Mouse (Mus musculus): ENCODE measurements at regions not wholly inside any gene's neighbourhood (a gene's known extent, or its start where the extent isn't known, plus 50 kb on each side); places are given as distances from the start of the nearest gene placed in this dataset.

GRCm38 (mm10) chr19:14084726-14085125 is 171.4 kb downstream of the Olfr1505 start:
- Histone ChIP-seq H3K36me3 (ENCODE audit: control insufficient read depth, insufficient read depth, low read length) (no peaks in the 10 kb centered on the region), H3K4me3 (ENCODE audit: extremely low read depth, insufficient read depth, insufficient read length) (no peak overlapping the region), H3K27me3 (ENCODE audit: control insufficient read depth, insufficient read depth, low read length) (no peaks in the 10 kb centered on the region), H3K27ac (ENCODE audit: insufficient read depth, low read length) (no peak overlapping the region), H3K4me1 (ENCODE audit: control insufficient read depth, insufficient read depth, insufficient read length) (no peaks in the 10 kb centered on the region)
- DNase-seq (ENCODE audit: low read depth in 1 of 2, low spot score in 2 of 2), result no peak
- 80% methylated on average over 3 of the region's 3 CpGs for WGBS
- TF ChIP-seq POLR2A (IDR thresholded peaks at IDR 0.05; ENCODE audit: low read depth, low read length), result no peak
- TF ChIP-seq CTCF (IDR thresholded peaks at IDR 0.05; ENCODE audit: extremely low read depth, insufficient read depth, insufficient read length, insufficient replicate concordance), result no peak

- Histone ChIP-seq H3K27ac (ENCODE audit: insufficient read depth, low read length) (no peak overlapping the region), H3K4me1 (ENCODE audit: control insufficient read depth, insufficient read depth, insufficient read length) (no peaks in the 10 kb centered on the region), H3K27me3 (ENCODE audit: control insufficient read depth, insufficient read depth, low read length) (no peaks in the 10 kb centered on the region), H3K4me3 (ENCODE audit: extremely low read depth, insufficient read depth, insufficient read length) (no peak overlapping the region), H3K36me3 (ENCODE audit: control insufficient read depth, insufficient read depth, low read length) (no peaks in the 10 kb centered on the region)
- no peak for DNase-seq (ENCODE audit: low read depth in 1 of 2, low spot score in 2 of 2)
- 95% methylated on average over 3 of the region's 3 CpGs for WGBS
- TF ChIP-seq CTCF (IDR thresholded peaks at IDR 0.05; ENCODE audit: extremely low read depth, insufficient read depth, insufficient read length, insufficient replicate concordance), result no peak
- TF ChIP-seq POLR2A (IDR thresholded peaks at IDR 0.05; ENCODE audit: low read depth, low read length), result no peak
These were observed 176.8 kb downstream of the Olfr1505 start for GRCm38 (mm10) chr19:14090106-14090505.

- DNase-seq (ENCODE audit: low read depth in 1 of 2, low spot score in 2 of 2), result no peak
- Histone ChIP-seq H3K27ac (ENCODE audit: insufficient read depth, low read length) (no peak overlapping the region), H3K4me3 (ENCODE audit: extremely low read depth, insufficient read depth, insufficient read length) (no peak overlapping the region), H3K36me3 (ENCODE audit: control insufficient read depth, insufficient read depth, low read length) (no peaks in the 10 kb centered on the region), H3K4me1 (ENCODE audit: control insufficient read depth, insufficient read depth, insufficient read length) (no peaks in the 10 kb centered on the region), H3K27me3 (ENCODE audit: control insufficient read depth, insufficient read depth, low read length) (no peaks in the 10 kb centered on the region)
- WGBS, result 77% methylated on average over 2 of the region's 2 CpGs
- no peak for TF ChIP-seq CTCF (IDR thresholded peaks at IDR 0.05; ENCODE audit: extremely low read depth, insufficient read depth, insufficient read length, insufficient replicate concordance)
- no peak for TF ChIP-seq POLR2A (IDR thresholded peaks at IDR 0.05; ENCODE audit: low read depth, low read length)
These were observed 180.9 kb downstream of the Olfr1505 start for GRCm38 (mm10) chr19:14094191-14094590.

- WGBS, result 82% methylated on average over 5 of the region's 5 CpGs
- TF ChIP-seq POLR2A (IDR thresholded peaks at IDR 0.05; ENCODE audit: low read depth, low read length) (no peak), CTCF (IDR thresholded peaks at IDR 0.05; ENCODE audit: extremely low read depth, insufficient read depth, insufficient read length, insufficient replicate concordance) (no peak)
- Histone ChIP-seq H3K27ac (ENCODE audit: insufficient read depth, low read length) (no peak overlapping the region), H3K4me1 (ENCODE audit: control insufficient read depth, insufficient read depth, insufficient read length) (no peaks in the 10 kb centered on the region), H3K4me3 (ENCODE audit: extremely low read depth, insufficient read depth, insufficient read length) (no peak overlapping the region; the same call in 1 of the 2 replicates), H3K36me3 (ENCODE audit: control insufficient read depth, insufficient read depth, low read length) (no peaks in the 10 kb centered on the region), H3K27me3 (ENCODE audit: control insufficient read depth, insufficient read depth, low read length) (no peaks in the 10 kb centered on the region)
- no peak for DNase-seq (ENCODE audit: low read depth in 1 of 2, low spot score in 2 of 2)
These were observed 182.9 kb downstream of the Olfr1505 start for GRCm38 (mm10) chr19:14096187-14096586.

GRCm38 (mm10) chr19:14109091-14109490 is 195.8 kb downstream of the Olfr1505 start:
- no peaks in the 10 kb centered on the region for H3K27me3 ChIP-seq (ENCODE audit: control insufficient read depth, insufficient read depth, low read length)
- no peak overlapping the region for H3K27ac ChIP-seq (ENCODE audit: insufficient read depth, low read length)
- no peaks in the 10 kb centered on the region for H3K4me1 ChIP-seq (ENCODE audit: control insufficient read depth, insufficient read depth, insufficient read length)
- no peak for DNase-seq (ENCODE audit: low read depth in 1 of 2, low spot score in 2 of 2)
- no peaks in the 10 kb centered on the region for H3K36me3 ChIP-seq (ENCODE audit: control insufficient read depth, insufficient read depth, low read length)
- WGBS, result 79% methylated on average over 4 of the region's 4 CpGs
- TF ChIP-seq POLR2A (IDR thresholded peaks at IDR 0.05; ENCODE audit: low read depth, low read length), result no peak
- TF ChIP-seq CTCF (IDR thresholded peaks at IDR 0.05; ENCODE audit: extremely low read depth, insufficient read depth, insufficient read length, insufficient replicate concordance), result no peak
- H3K4me3 ChIP-seq (ENCODE audit: extremely low read depth, insufficient read depth, insufficient read length), result no peak overlapping the region

- no peak for DNase-seq (ENCODE audit: low read depth in 1 of 2, low spot score in 2 of 2)
- no peaks in the 10 kb centered on the region for H3K27me3 ChIP-seq (ENCODE audit: control insufficient read depth, insufficient read depth, low read length)
- WGBS, result 48% methylated on average over 8 of the region's 8 CpGs
- no peaks in the 10 kb centered on the region for H3K4me1 ChIP-seq (ENCODE audit: control insufficient read depth, insufficient read depth, insufficient read length)
- no peak overlapping the region for H3K4me3 ChIP-seq (ENCODE audit: extremely low read depth, insufficient read depth, insufficient read length)
- H3K27ac ChIP-seq (ENCODE audit: insufficient read depth, low read length), result no peak overlapping the region
- H3K36me3 ChIP-seq (ENCODE audit: control insufficient read depth, insufficient read depth, low read length), result no peaks in the 10 kb centered on the region
- no peak for TF ChIP-seq POLR2A (IDR thresholded peaks at IDR 0.05; ENCODE audit: low read depth, low read length)
- TF ChIP-seq CTCF (IDR thresholded peaks at IDR 0.05; ENCODE audit: extremely low read depth, insufficient read depth, insufficient read length, insufficient replicate concordance), result no peak
These were observed 210.2 kb downstream of the Olfr1505 start for GRCm38 (mm10) chr19:14123348-14124113.

GRCm38 (mm10) chr19:14124250-14124827 is 211.0 kb downstream of the Olfr1505 start:
- Histone ChIP-seq H3K36me3 (ENCODE audit: control insufficient read depth, insufficient read depth, low read length) (no peaks in the 10 kb centered on the region), H3K27ac (ENCODE audit: insufficient read depth, low read length) (no peak overlapping the region), H3K4me1 (ENCODE audit: control insufficient read depth, insufficient read depth, insufficient read length) (no peaks in the 10 kb centered on the region), H3K27me3 (ENCODE audit: control insufficient read depth, insufficient read depth, low read length) (no peaks in the 10 kb centered on the region), H3K4me3 (ENCODE audit: extremely low read depth, insufficient read depth, insufficient read length) (no peak overlapping the region)
- 59% methylated on average over 5 of the region's 5 CpGs for WGBS
- no peak for DNase-seq (ENCODE audit: low read depth in 1 of 2, low spot score in 2 of 2)
- TF ChIP-seq POLR2A (IDR thresholded peaks at IDR 0.05; ENCODE audit: low read depth, low read length), result no peak

Measured in spleen, adult 2 months (tissue).